Mouse (Mus musculus): Measurements from ENCODE around the gene Mdfi.

Mdfi gene

GRCm38 (mm10) chr17:47802806-47803205, 31.7 kb downstream of the Mdfi start:
- peak; percentile 74 for DNase-seq (ENCODE audit: low spot score)

DNA sequence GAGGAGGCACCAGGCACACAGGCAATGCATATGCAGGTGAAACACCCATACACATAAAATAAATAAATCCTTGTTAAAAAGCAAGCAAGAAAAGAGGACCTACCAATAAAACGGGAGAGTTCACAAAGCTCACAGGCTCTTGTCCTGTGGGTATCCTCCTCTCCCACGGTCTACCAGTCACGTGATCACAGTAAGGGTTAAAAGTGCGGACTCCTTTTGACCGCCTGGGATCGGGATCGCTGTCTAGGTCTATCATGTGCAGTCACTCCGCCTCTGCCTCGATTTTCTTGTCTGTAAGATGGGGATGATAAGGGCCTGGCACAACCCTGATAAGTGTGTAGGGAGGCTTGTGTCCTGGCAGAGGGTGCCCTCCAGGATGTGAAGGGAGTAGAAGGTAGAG, 37.1 kb downstream of the Mdfi start:
- DNase-seq (ENCODE audit: low spot score), result no peak

DNA sequence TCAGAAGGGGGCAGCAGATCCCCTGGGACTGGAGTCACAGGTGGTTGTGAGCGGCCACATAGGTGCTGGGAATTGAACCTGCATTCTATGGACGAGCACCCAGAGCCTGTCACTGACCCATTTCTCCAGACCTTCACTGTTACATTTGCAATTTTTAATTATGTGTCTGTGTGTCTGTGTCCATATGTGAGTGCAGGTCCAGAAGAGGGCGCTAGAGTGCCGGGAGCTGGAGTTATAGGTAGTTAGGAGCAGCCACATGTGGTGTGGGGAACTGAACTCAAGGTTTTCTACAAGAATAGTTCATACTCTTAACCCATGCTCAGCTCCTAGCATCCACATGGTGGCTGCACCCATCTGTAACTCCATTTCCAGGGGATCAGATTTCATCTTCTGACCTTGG, 37.5 kb downstream of the Mdfi start:
- DNase-seq (ENCODE audit: low spot score), result no peak

DNA sequence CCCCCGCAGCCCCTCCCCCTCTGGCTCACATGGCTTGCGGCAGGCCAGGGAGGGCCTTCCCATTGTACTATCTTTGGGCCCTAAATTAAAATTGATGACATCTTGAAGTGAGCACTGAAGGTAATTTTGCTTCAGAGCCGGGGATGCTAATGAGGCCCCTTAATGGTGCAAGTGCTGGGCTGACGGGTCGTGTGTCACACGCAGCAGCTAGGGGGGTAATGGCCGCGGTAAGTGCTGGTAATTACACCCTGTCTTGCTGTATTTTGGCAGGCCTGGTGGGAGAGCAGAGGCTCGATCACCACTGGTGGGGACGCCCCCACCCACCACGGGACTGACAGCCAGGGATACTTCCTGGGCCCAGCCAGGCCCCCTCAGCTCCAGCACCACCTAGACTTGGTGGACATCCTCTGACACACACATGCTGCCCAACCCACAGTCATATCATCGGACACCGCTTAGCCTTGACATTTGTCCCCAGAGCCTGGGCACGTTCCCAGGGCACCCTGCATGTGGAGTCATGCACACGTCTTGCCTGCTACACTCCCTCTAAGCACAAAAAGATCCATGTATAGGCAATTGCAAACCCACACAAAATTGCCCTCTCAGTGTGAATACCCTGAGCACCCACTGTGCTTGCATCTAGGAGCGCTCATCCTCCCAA, 38.2 kb downstream of the Mdfi start:
- DNase-seq (ENCODE audit: low spot score), result peak; percentile 44

- peak; percentile 79 for DNase-seq (ENCODE audit: low spot score)
Observed at GRCm38 (mm10) chr17:47795446-47795845, 39.0 kb downstream of the Mdfi start.

GRCm38 (mm10) chr17:47793377-47793776, 41.1 kb downstream of the Mdfi start:
- peak; percentile 93 for DNase-seq (ENCODE audit: low spot score)

GRCm38 (mm10) chr17:47792098-47792863, 42.2 kb downstream of the Mdfi start:
- DNase-seq (ENCODE audit: low spot score), result peak; percentile 96

GRCm38 (mm10) chr17:47788996-47789395, 45.5 kb downstream of the Mdfi start:
- peak; percentile 35 for DNase-seq (ENCODE audit: low spot score)

DNA sequence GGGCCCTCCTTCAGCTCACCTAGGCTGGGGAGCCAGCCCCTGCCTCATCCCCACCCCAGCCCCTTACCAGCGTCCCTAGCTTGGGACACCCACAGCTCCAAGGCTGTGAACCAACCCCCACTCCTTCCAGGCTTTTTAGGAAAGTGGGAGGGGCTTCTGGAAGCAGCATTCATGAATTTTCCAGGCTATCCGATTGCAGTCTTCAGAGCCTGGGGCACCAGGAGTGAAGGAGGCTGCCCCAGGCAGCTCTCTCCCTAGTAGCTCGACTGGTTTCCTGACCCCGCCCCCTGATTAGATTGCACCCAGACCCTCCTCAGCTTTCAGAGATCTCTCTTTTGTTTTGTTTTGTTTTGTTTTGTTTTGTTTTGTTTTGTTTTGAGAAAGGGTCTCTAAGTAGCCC, 46.2 kb downstream of the Mdfi start:
- DNase-seq (ENCODE audit: low spot score), result peak; percentile 65

- DNase-seq (ENCODE audit: low spot score), result no peak
Observed at GRCm38 (mm10) chr17:47787632-47788031, 46.9 kb downstream of the Mdfi start.

DNA sequence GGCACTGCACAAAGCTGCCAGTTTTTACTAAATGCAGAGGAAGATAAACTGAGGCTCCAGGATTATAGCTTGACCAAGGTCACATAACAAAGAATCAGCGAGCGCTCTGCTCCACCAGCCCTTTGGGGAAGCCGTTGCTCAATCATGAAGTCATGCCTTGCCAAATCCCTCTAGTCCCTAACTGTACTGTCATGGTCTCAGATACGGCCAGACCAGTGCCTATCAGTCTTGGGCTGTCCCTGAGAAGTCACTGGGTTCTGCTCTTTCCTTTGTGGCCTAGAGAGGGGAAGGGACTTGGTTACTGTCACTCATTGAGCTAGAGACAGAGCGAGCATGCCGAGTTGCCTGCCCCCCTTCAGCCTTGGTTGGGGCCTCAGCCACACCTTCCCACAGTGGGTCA, 50.1 kb downstream of the Mdfi start:
- DNase-seq (ENCODE audit: low spot score), result no peak

- no peak for DNase-seq (ENCODE audit: low spot score)
Observed at GRCm38 (mm10) chr17:47783445-47784223, 50.9 kb downstream of the Mdfi start.

- DNase-seq (ENCODE audit: low spot score), result no peak
Observed at GRCm38 (mm10) chr17:47782486-47782885, 52.0 kb downstream of the Mdfi start.

DNA sequence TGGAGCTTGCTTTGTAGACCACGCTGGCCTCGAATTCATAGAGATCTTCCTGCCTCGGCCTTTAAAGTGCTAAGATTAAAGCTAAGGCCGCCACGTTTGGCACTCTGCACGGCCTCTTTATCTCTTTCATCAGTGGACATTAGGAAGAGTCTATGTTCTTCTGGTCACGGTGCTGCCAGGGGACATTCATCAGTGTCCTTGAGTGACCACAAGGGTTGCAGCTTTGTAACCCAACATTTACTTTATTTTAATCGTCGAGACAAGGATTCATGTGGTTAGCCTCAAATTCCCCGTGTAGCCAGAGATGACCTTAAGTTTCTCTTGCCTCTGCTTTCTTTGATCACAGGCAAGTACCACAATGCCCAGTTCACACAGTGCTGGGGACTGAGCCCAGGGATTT, 54.0 kb downstream of the Mdfi start:
- DNase-seq (ENCODE audit: low spot score), result no peak

DNA sequence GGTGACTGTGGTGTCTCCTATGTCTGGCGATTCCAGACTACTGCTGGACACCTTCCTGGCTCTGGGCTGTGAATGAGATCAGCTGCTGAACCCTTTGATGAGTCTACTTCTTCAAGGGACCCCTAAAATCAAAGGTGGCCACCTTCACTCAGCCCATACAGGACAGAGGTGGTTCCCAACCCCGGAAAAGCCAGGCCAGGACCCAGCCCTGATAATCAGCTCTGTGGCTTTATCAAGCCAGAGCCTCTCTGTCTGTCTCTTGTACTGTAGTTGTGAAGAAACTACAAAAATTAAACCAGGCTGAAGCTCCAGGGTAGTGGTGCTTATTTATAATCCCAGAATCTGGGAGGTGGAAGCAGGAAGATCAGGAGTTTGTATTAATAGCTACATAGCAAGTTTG, 57.4 kb downstream of the Mdfi start:
- DNase-seq (ENCODE audit: low spot score), result no peak

GRCm38 (mm10) chr17:47773604-47774003, 60.9 kb downstream of the Mdfi start:
- no peak for DNase-seq (ENCODE audit: low spot score)

GRCm38 (mm10) chr17:47769389-47770299, 64.8 kb downstream of the Mdfi start:
- DNase-seq (ENCODE audit: low spot score), result no peak

DNA sequence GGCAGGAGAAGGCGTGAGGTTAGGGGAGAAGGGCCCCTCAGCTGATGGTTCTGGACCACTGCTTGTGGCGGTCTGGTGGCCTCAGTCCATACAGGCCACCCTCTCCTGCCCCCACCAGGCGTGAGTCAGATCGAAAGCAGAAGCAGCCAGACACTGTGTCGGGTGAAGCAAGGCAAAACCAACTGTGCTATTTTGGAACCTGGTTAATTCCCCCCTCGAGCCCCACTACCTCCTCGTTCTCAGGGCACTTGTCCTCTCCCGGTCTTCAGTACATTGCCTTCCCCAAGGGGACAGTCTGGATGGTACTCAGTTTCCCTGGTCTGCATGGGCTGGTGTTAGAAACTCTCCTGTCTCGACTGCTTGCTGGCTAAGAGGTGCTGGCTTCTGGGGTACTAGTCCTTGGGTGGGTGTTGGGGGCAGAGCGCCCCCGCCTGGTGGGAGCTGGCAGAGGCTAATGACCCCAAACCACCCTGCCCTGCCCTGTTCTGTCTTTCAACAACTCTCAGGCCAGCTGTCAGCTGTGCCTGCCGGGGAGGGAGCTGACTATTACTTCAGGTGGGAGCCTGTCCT, 65.7 kb downstream of the Mdfi start:
- DNase-seq (ENCODE audit: low spot score), result no peak

- DNase-seq (ENCODE audit: low spot score), result no peak
Observed at GRCm38 (mm10) chr17:47767456-47768141, 66.9 kb downstream of the Mdfi start.

GRCm38 (mm10) chr17:47767081-47767455, 67.4 kb downstream of the Mdfi start:
- DNase-seq (ENCODE audit: low spot score), result no peak
